Mouse (Mus musculus): ENCODE data around the gene Olfr568. TPM values are rescaled to one million over a fixed set of nuclear protein-coding genes. Genes with fewer than 3 reads are reported as not detected.

Olfr568 gene
- total RNA-seq (2015; ENCODE audit: low replicate concordance) = not detected in 2 replicates
- not detected in 2 replicates for total RNA-seq (2017; ENCODE audit: low replicate concordance)

DNA sequence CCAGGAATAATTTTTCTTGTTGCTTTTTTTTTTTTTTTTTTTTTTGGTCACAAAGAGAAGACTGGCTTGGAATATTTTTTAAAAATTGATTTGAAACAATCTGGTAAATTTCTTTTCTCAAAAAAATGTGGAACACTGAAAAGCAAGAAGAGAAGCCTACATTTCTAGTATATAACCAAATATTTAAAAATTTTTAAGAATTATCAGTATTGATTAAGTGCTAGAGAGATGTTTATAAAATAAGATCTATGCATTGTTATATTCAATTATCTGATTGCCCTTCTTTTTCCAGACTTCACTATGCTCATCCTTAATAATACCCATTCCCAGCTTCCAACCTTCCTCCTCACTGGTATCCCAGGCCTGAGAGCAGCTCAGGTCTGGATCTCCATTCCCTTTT is at the start of gene Olfr568:
Olfr568 (plus strand) TSS at position 301 of the 400 bp plus-strand sequence.
- ATAC-seq (replicated peaks; ENCODE audit: low FRiP score, poor library complexity, severe bottlenecking) = no peak

DNA sequence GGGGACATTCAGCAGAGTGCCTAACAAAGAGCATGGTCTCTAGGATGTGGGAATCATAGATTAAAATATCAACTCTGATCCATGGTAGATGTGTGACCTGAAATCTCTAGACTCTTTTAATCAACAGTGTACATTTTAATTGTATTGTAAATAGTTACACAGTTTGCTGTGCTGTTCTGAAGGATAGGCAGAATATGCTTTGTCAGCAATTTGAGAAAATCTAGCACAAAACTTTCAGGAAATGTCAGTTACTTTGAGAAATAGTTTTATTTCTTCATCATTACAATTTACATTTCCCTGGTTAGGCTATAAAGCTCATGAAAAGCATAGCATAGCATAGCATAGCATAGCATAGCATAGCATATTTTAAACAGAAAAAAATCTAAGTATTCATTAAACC is 21.1 kb upstream of the Olfr568 start:
- ATAC-seq (replicated peaks; ENCODE audit: low FRiP score, poor library complexity, severe bottlenecking) = no peak

DNA sequence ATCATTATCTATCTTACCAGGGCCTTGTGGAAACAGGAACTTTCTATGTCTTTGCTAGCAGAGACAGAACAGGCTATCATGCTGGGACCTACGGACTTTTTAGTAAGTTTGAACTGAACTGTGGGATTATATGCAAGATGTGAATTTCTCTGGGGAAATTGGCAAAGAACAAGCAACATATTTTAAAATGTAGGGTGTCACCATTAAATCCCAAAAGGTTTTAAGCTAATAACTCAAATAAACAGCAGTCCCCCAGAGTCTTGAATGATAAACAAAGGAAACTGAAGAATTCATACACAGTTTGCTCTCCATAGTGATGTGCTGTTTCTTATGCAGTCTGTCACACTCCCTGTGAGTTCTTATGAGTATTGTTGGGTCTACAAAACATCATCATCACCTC is 18.3 kb upstream of the Olfr568 start, which contains the start of gene Olfr566:
Olfr566 (minus strand) TSS at position 101 of the 400 bp plus-strand sequence.
- no peak for ATAC-seq (replicated peaks; ENCODE audit: low FRiP score, poor library complexity, severe bottlenecking)

DNA sequence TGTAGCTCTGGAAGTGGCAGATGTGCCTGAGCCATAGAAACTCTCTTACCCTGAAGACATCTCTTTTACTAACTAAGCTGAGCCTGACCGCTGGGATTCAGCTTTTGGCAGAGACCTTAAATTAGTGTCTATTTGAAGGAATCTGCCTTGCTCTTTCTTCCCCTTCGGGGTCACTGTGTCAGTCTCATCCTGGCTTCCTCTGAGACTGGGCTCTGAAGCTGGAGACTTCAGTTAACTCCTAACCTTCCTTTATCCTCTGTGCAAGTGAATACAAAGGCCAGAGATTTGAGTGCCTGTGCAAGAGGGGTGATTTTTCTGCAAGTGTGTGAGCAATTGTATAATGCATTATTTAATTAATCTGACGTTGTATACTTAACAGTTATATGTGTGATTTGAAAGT is 13.9 kb downstream of the Olfr568 start, which contains the start of gene Olfr569:
Olfr569 (minus strand) TSS at position 101 of the 400 bp plus-strand sequence.
- ATAC-seq (replicated peaks; ENCODE audit: low FRiP score, poor library complexity, severe bottlenecking) = no peak

DNA sequence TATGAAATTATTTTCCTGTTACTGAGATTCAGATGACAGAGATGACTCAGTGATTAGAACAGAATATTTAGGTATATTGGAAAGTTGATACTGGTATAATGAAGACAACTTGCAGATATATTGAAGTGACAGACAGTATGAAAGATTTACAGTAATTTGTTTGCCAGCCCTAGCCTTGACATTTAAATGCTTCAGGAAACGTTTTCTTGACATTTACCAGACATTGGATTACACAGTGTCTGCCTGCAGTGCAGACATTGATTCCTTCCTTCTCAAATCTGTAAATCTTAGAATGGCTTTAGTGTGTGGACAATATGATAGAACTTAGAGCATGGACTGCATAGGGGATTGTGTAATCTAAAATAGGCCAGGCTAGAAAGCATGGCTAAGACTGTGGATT is 38.3 kb downstream of the Olfr568 start:
- no peak for ATAC-seq (replicated peaks; ENCODE audit: low FRiP score, poor library complexity, severe bottlenecking)

DNA sequence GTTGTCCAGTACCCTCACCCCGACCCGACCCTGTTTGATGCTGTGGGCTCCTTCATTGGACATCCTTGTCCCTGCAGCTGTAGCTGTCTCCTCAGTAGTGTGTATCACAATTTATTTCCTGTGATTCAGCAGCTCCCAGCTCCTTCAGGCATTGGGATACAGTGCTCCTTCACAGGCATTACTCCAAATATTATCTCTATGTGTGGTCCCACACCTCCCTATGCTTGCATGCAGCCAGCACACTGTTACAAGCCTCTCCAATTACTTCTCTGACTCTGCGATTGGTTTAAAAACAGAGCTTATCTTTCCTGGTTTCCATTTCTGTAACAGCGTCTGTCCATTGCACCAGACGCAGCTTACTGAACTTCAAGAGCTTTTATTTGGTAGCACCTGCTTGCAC is 39.5 kb downstream of the Olfr568 start:
- ATAC-seq (replicated peaks; ENCODE audit: low FRiP score, poor library complexity, severe bottlenecking) = no peak

DNA sequence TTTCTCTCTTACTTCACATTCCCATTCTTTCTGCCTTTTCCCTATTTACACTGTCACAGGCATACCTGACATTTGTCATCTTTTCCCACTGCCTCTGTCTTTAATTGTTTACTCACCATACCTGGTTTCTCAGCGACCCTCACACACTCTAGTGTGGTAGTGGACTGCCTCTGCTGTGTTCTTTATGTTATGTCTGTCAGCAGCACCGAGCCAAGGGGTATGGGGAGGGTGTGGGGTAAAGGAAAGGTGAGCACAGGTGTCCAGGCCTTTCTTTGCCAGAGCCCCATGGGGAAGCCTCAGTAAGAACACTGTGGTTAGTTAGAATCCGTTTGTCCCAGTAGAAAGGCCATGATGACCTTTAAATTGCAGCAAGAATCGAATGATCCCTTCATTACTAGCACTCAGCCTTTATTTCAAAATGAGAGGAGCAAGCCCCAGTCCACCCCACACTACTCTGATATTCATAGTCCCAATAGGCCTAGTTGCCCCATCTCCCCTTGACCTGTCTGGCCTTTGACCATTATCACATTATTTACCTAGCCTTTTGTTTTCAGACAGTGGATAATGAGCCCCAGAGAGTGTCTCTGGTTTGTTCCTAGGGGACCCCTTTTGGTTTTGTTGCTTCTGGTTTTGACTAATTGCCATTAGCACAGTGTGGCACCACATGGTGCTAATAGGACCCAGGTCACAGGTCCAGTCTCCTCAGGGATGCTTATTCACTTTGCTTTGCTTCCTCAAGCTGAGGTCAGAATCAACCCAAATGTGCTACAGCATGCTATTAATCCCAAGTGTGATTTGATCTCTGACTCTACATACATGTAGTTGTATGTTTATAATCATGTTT is 40.3 kb downstream of the Olfr568 start, which contains the start of gene Olfr571:
Olfr571 (minus strand) TSS at position 505 of the 844 bp plus-strand sequence.
- no peak for ATAC-seq (replicated peaks; ENCODE audit: low FRiP score, poor library complexity, severe bottlenecking)

DNA sequence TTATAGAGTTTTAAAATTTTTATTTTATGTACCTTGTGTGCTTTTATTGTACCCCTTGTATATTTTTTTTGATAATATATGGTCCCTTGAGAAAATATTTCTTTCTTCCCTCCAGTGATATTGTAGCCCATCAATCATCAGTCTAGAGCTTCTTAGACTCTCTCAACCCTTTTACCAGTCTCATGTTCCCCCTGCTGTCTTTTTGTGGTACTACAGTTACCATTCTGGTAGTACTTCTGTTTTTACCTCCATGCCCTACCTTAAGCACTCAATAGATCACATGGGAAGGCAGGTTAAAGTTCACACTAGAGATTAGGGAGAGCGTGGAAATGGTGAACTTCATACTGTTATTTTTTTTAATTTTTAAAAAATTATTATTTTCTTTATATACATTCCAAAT is 42.7 kb downstream of the Olfr568 start:
- ATAC-seq (replicated peaks; ENCODE audit: low FRiP score, poor library complexity, severe bottlenecking) = no peak

DNA sequence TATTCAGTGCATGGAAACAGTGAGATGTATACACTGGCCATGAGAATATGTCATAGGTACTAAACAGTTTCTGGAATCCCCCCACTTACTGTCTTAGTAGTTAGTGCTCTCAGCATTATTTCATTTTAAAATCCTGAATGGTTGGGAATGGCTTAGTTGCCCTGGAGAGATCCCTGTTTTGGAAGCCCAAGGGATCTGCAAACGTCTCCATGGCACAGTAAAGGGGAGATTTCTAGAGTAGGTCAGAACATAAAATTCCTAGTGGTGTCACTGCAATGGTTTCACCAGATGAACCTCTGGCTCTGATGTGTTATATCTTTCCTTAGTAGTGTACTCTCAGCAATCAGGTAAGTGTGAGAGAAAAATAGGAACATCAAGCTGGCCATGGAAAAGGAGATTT is 47.2 kb downstream of the Olfr568 start, which contains the start of gene Olfr572:
Olfr572 (plus strand) TSS at position 301 of the 400 bp plus-strand sequence.
- ATAC-seq (replicated peaks; ENCODE audit: low FRiP score, poor library complexity, severe bottlenecking) = no peak

DNA sequence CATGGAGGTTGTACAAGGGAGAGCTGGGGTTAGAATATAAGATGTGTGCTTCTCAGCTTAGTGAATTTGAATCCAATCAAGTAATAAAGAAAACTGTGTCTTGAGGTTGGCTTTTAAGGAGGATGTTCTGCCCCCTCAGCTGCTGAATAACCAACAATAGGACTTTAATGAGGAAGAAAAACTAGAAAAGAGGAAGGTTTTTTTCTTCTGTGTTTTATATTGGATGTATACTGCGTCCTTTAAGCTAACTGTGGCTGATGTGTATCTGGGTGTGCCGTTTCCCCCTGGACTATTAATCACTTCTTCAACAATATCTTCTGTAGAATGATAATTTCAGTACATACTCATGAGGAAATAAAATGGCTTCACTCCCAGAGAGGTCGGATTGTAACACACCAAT is 50.2 kb downstream of the Olfr568 start:
- no peak for ATAC-seq (replicated peaks; ENCODE audit: low FRiP score, poor library complexity, severe bottlenecking)

Other genes with a start within 250 kb of the Olfr568 start
- not detected in 2 replicates for gene Olfr554, start 238.7 kb upstream of the Olfr568 start, total RNA-seq (2015; ENCODE audit: low replicate concordance)
- gene Olfr554, start 238.7 kb upstream of the Olfr568 start, total RNA-seq (2017; ENCODE audit: low replicate concordance) = not detected in 2 replicates
- not detected in 2 replicates for gene Olfr555, start 218.3 kb upstream of the Olfr568 start, total RNA-seq (2015; ENCODE audit: low replicate concordance)
- not detected in 2 replicates for gene Olfr555, start 218.3 kb upstream of the Olfr568 start, total RNA-seq (2017; ENCODE audit: low replicate concordance)
- not detected in 2 replicates for gene Olfr556, start 212.2 kb upstream of the Olfr568 start, total RNA-seq (2015; ENCODE audit: low replicate concordance)
- gene Olfr556, start 212.2 kb upstream of the Olfr568 start, total RNA-seq (2017; ENCODE audit: low replicate concordance) = not detected in 2 replicates
- 9.6 TPM in 1 of 2 replicates, not detected in the other for gene Trim68, start 189.8 kb upstream of the Olfr568 start, total RNA-seq (2015; ENCODE audit: low replicate concordance)
- gene Trim68, start 189.8 kb upstream of the Olfr568 start, total RNA-seq (2017; ENCODE audit: low replicate concordance) = 0.08 and 2.1 TPM in 2 replicates
- gene Olfr557, start 181.2 kb upstream of the Olfr568 start, total RNA-seq (2015; ENCODE audit: low replicate concordance) = not detected in 2 replicates
- gene Olfr557, start 181.2 kb upstream of the Olfr568 start, total RNA-seq (2017; ENCODE audit: low replicate concordance) = not detected in 2 replicates
- not detected in 2 replicates for gene Olfr558, start 174.9 kb upstream of the Olfr568 start, total RNA-seq (2015; ENCODE audit: low replicate concordance)
- gene Olfr558, start 174.9 kb upstream of the Olfr568 start, total RNA-seq (2017; ENCODE audit: low replicate concordance) = not detected in 2 replicates
- not detected in 2 replicates for gene Olfr33, start 158.1 kb upstream of the Olfr568 start, total RNA-seq (2015; ENCODE audit: low replicate concordance)
- not detected in 2 replicates for gene Olfr33, start 158.1 kb upstream of the Olfr568 start, total RNA-seq (2017; ENCODE audit: low replicate concordance)
- gene Olfr559, start 149.6 kb upstream of the Olfr568 start, total RNA-seq (2015; ENCODE audit: low replicate concordance) = not detected in 2 replicates
- not detected in 2 replicates for gene Olfr559, start 149.6 kb upstream of the Olfr568 start, total RNA-seq (2017; ENCODE audit: low replicate concordance)
- not detected in 2 replicates for gene Olfr560, start 117.8 kb upstream of the Olfr568 start, total RNA-seq (2015; ENCODE audit: low replicate concordance)
- gene Olfr560, start 117.8 kb upstream of the Olfr568 start, total RNA-seq (2017; ENCODE audit: low replicate concordance) = not detected in 2 replicates
- not detected in 2 replicates for gene Olfr78, start 117.7 kb upstream of the Olfr568 start, total RNA-seq (2015; ENCODE audit: low replicate concordance)
- gene Olfr78, start 117.7 kb upstream of the Olfr568 start, total RNA-seq (2017; ENCODE audit: low replicate concordance) = not detected in 2 replicates
- not detected in 2 replicates for gene Olfr561, start 105.9 kb upstream of the Olfr568 start, total RNA-seq (2015; ENCODE audit: low replicate concordance)
- not detected in 2 replicates for gene Olfr561, start 105.9 kb upstream of the Olfr568 start, total RNA-seq (2017; ENCODE audit: low replicate concordance)
- gene Olfr564, start 73.6 kb upstream of the Olfr568 start, total RNA-seq (2015; ENCODE audit: low replicate concordance) = not detected in 2 replicates
- not detected in 2 replicates for gene Olfr564, start 73.6 kb upstream of the Olfr568 start, total RNA-seq (2017; ENCODE audit: low replicate concordance)
- gene Olfr566, start 18.4 kb upstream of the Olfr568 start, total RNA-seq (2015; ENCODE audit: low replicate concordance) = not detected in 2 replicates
- gene Olfr566, start 18.4 kb upstream of the Olfr568 start, total RNA-seq (2017; ENCODE audit: low replicate concordance) = not detected in 2 replicates
- gene Olfr569, start 13.8 kb downstream of the Olfr568 start, total RNA-seq (2015; ENCODE audit: low replicate concordance) = not detected in 2 replicates
- gene Olfr569, start 13.8 kb downstream of the Olfr568 start, total RNA-seq (2017; ENCODE audit: low replicate concordance) = not detected in 2 replicates
- gene Olfr570, start 17.5 kb downstream of the Olfr568 start, total RNA-seq (2015; ENCODE audit: low replicate concordance) = not detected in 2 replicates
- not detected in 2 replicates for gene Olfr570, start 17.5 kb downstream of the Olfr568 start, total RNA-seq (2017; ENCODE audit: low replicate concordance)
- not detected in 2 replicates for gene Olfr571, start 40.4 kb downstream of the Olfr568 start, total RNA-seq (2015; ENCODE audit: low replicate concordance)
- not detected in 2 replicates for gene Olfr571, start 40.4 kb downstream of the Olfr568 start, total RNA-seq (2017; ENCODE audit: low replicate concordance)
- gene Olfr572, start 47.3 kb downstream of the Olfr568 start, total RNA-seq (2015; ENCODE audit: low replicate concordance) = not detected in 2 replicates
- not detected in 2 replicates for gene Olfr572, start 47.3 kb downstream of the Olfr568 start, total RNA-seq (2017; ENCODE audit: low replicate concordance)
- not detected in 2 replicates for gene Olfr573-ps1, start 65.5 kb downstream of the Olfr568 start, total RNA-seq (2015; ENCODE audit: low replicate concordance)
- gene Olfr573-ps1, start 65.5 kb downstream of the Olfr568 start, total RNA-seq (2017; ENCODE audit: low replicate concordance) = not detected in 2 replicates
- gene Olfr574, start 71.3 kb downstream of the Olfr568 start, total RNA-seq (2015; ENCODE audit: low replicate concordance) = not detected in 2 replicates
- not detected in 2 replicates for gene Olfr574, start 71.3 kb downstream of the Olfr568 start, total RNA-seq (2017; ENCODE audit: low replicate concordance)
- not detected in 2 replicates for gene Olfr575, start 81.7 kb downstream of the Olfr568 start, total RNA-seq (2015; ENCODE audit: low replicate concordance)
- not detected in 2 replicates for gene Olfr575, start 81.7 kb downstream of the Olfr568 start, total RNA-seq (2017; ENCODE audit: low replicate concordance)
- gene Olfr576, start 85.5 kb downstream of the Olfr568 start, total RNA-seq (2015; ENCODE audit: low replicate concordance) = not detected in 2 replicates
- not detected in 2 replicates for gene Olfr576, start 85.5 kb downstream of the Olfr568 start, total RNA-seq (2017; ENCODE audit: low replicate concordance)
- gene Olfr577, start 98.8 kb downstream of the Olfr568 start, total RNA-seq (2015; ENCODE audit: low replicate concordance) = not detected in 2 replicates
- gene Olfr577, start 98.8 kb downstream of the Olfr568 start, total RNA-seq (2017; ENCODE audit: low replicate concordance) = not detected in 2 replicates
- gene Olfr578, start 112.2 kb downstream of the Olfr568 start, total RNA-seq (2015; ENCODE audit: low replicate concordance) = not detected in 2 replicates
- not detected in 2 replicates for gene Olfr578, start 112.2 kb downstream of the Olfr568 start, total RNA-seq (2017; ENCODE audit: low replicate concordance)
- gene Olfr582, start 160.9 kb downstream of the Olfr568 start, total RNA-seq (2015; ENCODE audit: low replicate concordance) = not detected in 2 replicates
- gene Olfr582, start 160.9 kb downstream of the Olfr568 start, total RNA-seq (2017; ENCODE audit: low replicate concordance) = not detected in 2 replicates
- not detected in 2 replicates for gene Olfr583, start 174.2 kb downstream of the Olfr568 start, total RNA-seq (2015; ENCODE audit: low replicate concordance)
- not detected in 2 replicates for gene Olfr583, start 174.2 kb downstream of the Olfr568 start, total RNA-seq (2017; ENCODE audit: low replicate concordance)
- gene Olfr584, start 204.8 kb downstream of the Olfr568 start, total RNA-seq (2015; ENCODE audit: low replicate concordance) = not detected in 2 replicates
- gene Olfr584, start 204.8 kb downstream of the Olfr568 start, total RNA-seq (2017; ENCODE audit: low replicate concordance) = not detected in 2 replicates
- gene Olfr585, start 220.6 kb downstream of the Olfr568 start, total RNA-seq (2015; ENCODE audit: low replicate concordance) = not detected in 2 replicates
- not detected in 2 replicates for gene Olfr585, start 220.6 kb downstream of the Olfr568 start, total RNA-seq (2017; ENCODE audit: low replicate concordance)
- gene Olfr586, start 248.5 kb downstream of the Olfr568 start, total RNA-seq (2015; ENCODE audit: low replicate concordance) = not detected in 2 replicates
- gene Olfr586, start 248.5 kb downstream of the Olfr568 start, total RNA-seq (2017; ENCODE audit: low replicate concordance) = not detected in 2 replicates